Mouse (Mus musculus) hindbrain, embryonic 10.5 days (tissue): ENCODE measurements at regions not wholly inside any gene's neighbourhood (a gene's known extent, or its start where the extent isn't known, plus 50 kb on each side); places are given as distances from the start of the nearest gene placed in this dataset.

ENCODE experiments used
- DNase-seq: peaks from one replicate; pipeline ENCODE4 v3.0.0-alpha.2; 2017; ENCODE audit warnings: low spot score
- H3K27ac ChIP-seq: fragments of 300-500 bp; sonication (generic); 2 replicates; pipeline ENCODE4 v1.5.1; 2016; ENCODE audit warnings: mild to moderate bottlenecking, moderate library complexity
- H3K27me3 ChIP-seq: fragments of 300-500 bp; sonication (generic); 2 replicates; pipeline ENCODE4 v1.6.1; 2016; ENCODE audit warnings: mild to moderate bottlenecking; ENCODE audit not compliant: poor library complexity, insufficient read depth, severe bottlenecking
- H3K36me3 ChIP-seq: fragments of 300-500 bp; sonication (generic); 2 replicates; pipeline ENCODE4 v1.6.1; 2016; ENCODE audit warnings: mild to moderate bottlenecking, moderate library complexity
- H3K4me1 ChIP-seq: fragments of 300-500 bp; sonication (generic); replicated peaks from 2 replicates; pipeline ENCODE4 v1.6.1; 2016; ENCODE audit warnings: mild to moderate bottlenecking
- H3K4me3 ChIP-seq: fragments of 300-500 bp; sonication (generic); 2 replicates; pipeline ENCODE4 v1.5.1; 2016; ENCODE audit warnings: mild to moderate bottlenecking, moderate library complexity
- H3K9me3 ChIP-seq: fragments of 300-500 bp; sonication (generic); 2 replicates; pipeline ENCODE4 v1.6.1; 2016; ENCODE audit warnings: mild to moderate bottlenecking, moderate library complexity
- WGBS: fragments of 180-500 bp; shearing (Covaris S2); methylation state at CpG from one replicate; pipeline ENCODE4 v1.1.7; 2016; 5-methylcytosine and 5-hydroxymethylcytosine counted together

- H3K4me3 ChIP-seq, result no peak overlapping the region
- no peaks in the 10 kb centered on the region for H3K27me3 ChIP-seq
- no peaks in the 10 kb centered on the region for H3K36me3 ChIP-seq
- peaks cover 26% of the 10 kb centered on the region for H3K4me1 ChIP-seq
- 41% methylated on average over 4 of the region's 4 CpGs for WGBS
- DNase-seq, result no peak
- H3K27ac ChIP-seq, result peak overlapping the region; percentile 59; the same call in 1 of the 2 replicates
- no peaks in the 10 kb centered on the region for H3K9me3 ChIP-seq
Measured at GRCm38 (mm10) chr7:134499429-134499828, 114.0 kb upstream of the D7Ertd443e start.

- Histone ChIP-seq H3K9me3 (no peaks in the 10 kb centered on the region), H3K27me3 (no peaks in the 10 kb centered on the region), H3K4me1 (peaks cover 26% of the 10 kb centered on the region), H3K4me3 (no peak overlapping the region), H3K27ac (no peak overlapping the region), H3K36me3 (no peaks in the 10 kb centered on the region)
- DNase-seq, result peak; percentile 6
- WGBS, result 51% methylated on average over 4 of the region's 4 CpGs
Measured at GRCm38 (mm10) chr7:134500210-134500609, 114.7 kb upstream of the D7Ertd443e start.

DNA sequence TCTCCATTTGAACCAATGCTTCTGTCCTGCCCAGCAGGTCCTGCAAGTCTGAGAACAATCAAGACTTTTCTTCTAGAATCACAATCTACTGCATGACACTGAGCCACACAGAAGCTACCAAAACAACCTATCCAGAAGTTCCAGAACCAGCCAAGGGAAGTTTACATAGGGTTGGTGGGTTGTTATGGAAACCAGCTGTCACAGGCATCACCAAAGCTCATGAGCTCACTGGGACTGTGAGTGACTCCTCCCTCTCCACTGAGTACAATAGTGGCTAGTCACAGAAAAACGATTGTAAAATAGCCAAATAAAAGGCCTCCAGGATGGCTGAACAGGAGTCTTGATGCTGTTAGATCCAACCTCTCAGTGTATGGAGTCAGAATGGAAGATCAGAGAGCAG lies 115.6 kb upstream of the D7Ertd443e start:
- peak; percentile 12 for DNase-seq
- Histone ChIP-seq H3K27ac (no peak overlapping the region), H3K4me1 (peaks cover 26% of the 10 kb centered on the region), H3K36me3 (no peaks in the 10 kb centered on the region), H3K9me3 (no peaks in the 10 kb centered on the region), H3K27me3 (no peaks in the 10 kb centered on the region), H3K4me3 (no peak overlapping the region)
- 22% methylated on average over 1 of the region's 1 CpGs for WGBS

DNA sequence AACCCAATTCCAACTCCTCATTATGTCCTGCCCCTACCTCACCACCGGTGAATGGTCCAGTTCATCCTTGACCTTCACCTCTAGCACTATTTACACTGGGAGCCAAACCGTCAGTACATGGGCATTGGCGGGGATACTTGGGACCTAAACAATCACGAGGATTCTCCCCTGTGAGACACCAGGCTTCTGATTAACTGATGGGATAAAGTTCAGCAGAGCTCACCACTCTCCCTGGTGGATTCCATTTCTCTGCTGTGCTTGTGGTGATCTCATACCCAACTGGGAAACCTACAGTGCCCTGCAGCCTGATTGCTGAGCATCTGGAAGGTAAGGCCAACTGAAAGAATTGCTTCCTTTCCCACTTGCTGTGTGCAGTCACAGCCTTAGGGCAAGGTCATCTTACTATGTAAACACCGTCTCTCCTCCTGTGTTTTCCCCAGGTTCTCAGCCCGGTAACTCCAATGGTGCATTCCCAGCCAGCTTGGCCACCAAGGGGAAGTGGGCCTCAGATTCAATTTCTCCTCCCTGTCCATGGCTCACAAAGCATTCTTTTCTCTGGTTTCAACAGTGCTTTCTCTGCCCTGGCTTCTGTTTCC lies 125.0 kb upstream of the D7Ertd443e start:
- no peaks in the 10 kb centered on the region for H3K4me1 ChIP-seq
- H3K27me3 ChIP-seq, result no peaks in the 10 kb centered on the region
- WGBS, result 63% methylated on average over 6 of the region's 6 CpGs
- no peaks in the 10 kb centered on the region; the same call in 1 of the 2 replicates for H3K9me3 ChIP-seq
- H3K36me3 ChIP-seq, result no peaks in the 10 kb centered on the region
- DNase-seq, result no peak
- H3K4me3 ChIP-seq, result no peak overlapping the region
- no peak overlapping the region for H3K27ac ChIP-seq

- H3K9me3 ChIP-seq, result no peaks in the 10 kb centered on the region
- WGBS, result 84% methylated on average over 9 of the region's 9 CpGs
- DNase-seq, result no peak
- no peak overlapping the region for H3K4me3 ChIP-seq
- H3K27me3 ChIP-seq, result no peaks in the 10 kb centered on the region
- no peaks in the 10 kb centered on the region for H3K36me3 ChIP-seq
- no peaks in the 10 kb centered on the region for H3K4me1 ChIP-seq
- H3K27ac ChIP-seq, result no peak overlapping the region
Measured at GRCm38 (mm10) chr7:134519372-134519975, 134.0 kb upstream of the D7Ertd443e start.

DNA sequence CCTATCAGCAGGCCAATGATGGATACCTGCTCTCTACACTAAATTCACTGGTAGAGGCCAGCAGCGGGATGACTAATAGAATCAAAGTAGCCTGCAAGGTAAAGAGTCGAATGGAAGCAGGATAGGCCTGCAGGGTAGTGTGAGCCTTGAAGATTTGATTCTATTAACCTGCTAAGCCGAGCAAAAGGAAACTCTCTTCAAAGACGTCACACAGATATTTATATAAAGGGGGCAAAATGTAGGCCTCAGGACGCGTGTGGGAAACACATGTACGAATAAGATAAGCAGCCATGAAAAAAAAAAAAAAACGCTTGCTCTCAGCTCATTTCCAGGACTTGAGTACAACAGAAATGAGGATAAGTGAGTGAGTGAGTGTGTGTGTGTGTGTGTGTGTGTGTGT lies 138.4 kb upstream of the D7Ertd443e start:
- H3K4me1 ChIP-seq, result no peaks in the 10 kb centered on the region
- no peaks in the 10 kb centered on the region for H3K27me3 ChIP-seq
- 84% methylated on average over 8 of the region's 8 CpGs for WGBS
- H3K4me3 ChIP-seq, result no peak overlapping the region
- H3K27ac ChIP-seq, result no peak overlapping the region
- no peaks in the 10 kb centered on the region for H3K36me3 ChIP-seq
- no peaks in the 10 kb centered on the region for H3K9me3 ChIP-seq
- DNase-seq, result no peak

DNA sequence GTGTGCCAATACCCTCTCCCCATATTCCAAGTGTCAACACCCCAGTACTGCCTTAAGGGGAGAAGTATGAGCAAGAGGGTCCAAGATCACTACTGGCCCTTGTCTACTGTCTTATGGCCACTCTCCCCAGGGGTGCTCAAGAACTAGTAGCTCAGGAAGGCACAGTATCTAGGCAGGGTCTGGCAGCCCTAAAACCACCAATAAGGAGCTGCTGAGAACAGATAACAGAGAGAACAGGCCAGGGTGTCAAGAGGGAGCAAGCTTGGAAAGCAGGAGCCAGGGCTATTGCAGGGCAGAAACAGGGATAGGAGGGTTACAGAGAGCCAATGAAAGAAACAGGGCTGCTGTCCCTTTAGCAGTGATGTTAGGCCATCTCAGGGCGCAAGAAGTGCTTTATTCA lies 139.6 kb upstream of the D7Ertd443e start:
- no peaks in the 10 kb centered on the region for H3K27me3 ChIP-seq
- no peak overlapping the region for H3K27ac ChIP-seq
- H3K36me3 ChIP-seq, result no peaks in the 10 kb centered on the region
- no peak overlapping the region for H3K4me3 ChIP-seq
- no peaks in the 10 kb centered on the region for H3K4me1 ChIP-seq
- no peak for DNase-seq
- 100% methylated on average over 1 of the region's 1 CpGs for WGBS
- H3K9me3 ChIP-seq, result no peaks in the 10 kb centered on the region

GRCm38 (mm10) chr7:134525461-134525860 lies 140.0 kb upstream of the D7Ertd443e start:
- Histone ChIP-seq H3K9me3 (no peaks in the 10 kb centered on the region), H3K36me3 (no peaks in the 10 kb centered on the region), H3K4me1 (no peaks in the 10 kb centered on the region), H3K4me3 (no peak overlapping the region), H3K27ac (no peak overlapping the region), H3K27me3 (no peaks in the 10 kb centered on the region)
- DNase-seq, result no peak
- 93% methylated on average over 2 of the region's 2 CpGs for WGBS

DNA sequence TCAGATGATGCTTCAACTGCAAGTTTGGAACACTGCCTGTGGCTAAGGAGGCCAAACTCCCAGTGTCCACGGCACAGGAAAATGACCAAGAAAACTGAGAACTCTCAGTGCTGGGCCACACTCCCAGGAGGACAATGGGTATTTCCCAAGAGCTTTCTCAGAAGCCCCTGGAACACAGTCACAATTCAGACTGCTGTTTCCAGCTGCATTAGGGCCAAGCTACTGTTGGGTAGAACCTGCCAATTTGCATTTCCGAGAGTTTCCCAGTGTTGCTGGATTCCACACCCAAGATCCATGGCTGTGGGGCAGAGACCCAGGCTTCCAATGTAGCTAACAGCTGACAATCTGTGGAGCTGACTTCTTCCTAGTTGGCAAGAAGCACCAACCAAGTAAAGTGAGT lies 141.9 kb upstream of the D7Ertd443e start:
- WGBS, result 83% methylated on average over 2 of the region's 2 CpGs
- H3K4me3 ChIP-seq, result no peak overlapping the region
- DNase-seq, result no peak
- H3K36me3 ChIP-seq, result no peaks in the 10 kb centered on the region
- no peaks in the 10 kb centered on the region for H3K4me1 ChIP-seq
- no peak overlapping the region for H3K27ac ChIP-seq
- no peaks in the 10 kb centered on the region for H3K27me3 ChIP-seq
- H3K9me3 ChIP-seq, result no peaks in the 10 kb centered on the region

GRCm38 (mm10) chr7:134528026-134528425 lies 142.4 kb upstream of the Dock1 start:
- Histone ChIP-seq H3K4me1 (no peaks in the 10 kb centered on the region), H3K9me3 (no peaks in the 10 kb centered on the region), H3K27ac (no peak overlapping the region), H3K27me3 (no peaks in the 10 kb centered on the region), H3K4me3 (no peak overlapping the region), H3K36me3 (no peaks in the 10 kb centered on the region)
- 86% methylated on average over 3 of the region's 3 CpGs for WGBS
- DNase-seq, result no peak

DNA sequence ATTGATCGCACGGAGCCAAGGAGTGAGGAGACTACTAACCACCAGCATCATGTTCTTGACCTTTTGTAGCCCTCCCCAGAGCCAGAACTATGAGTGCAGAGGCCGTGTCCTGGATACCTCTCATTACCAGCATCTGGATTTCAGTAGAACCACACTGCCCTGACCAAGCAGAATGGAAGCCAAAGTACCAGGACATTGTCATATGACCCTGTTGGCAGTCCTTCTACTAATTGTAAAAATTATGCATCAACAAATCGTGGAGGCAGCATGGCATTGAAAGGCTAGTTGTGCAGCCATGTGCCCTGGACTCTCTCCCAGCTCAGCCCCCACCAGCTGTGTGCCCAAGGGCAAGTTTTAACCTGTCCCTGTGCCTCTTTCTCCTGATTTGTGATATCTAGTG lies 135.6 kb upstream of the Dock1 start:
- no peaks in the 10 kb centered on the region for H3K27me3 ChIP-seq
- no peaks in the 10 kb centered on the region for H3K4me1 ChIP-seq
- H3K36me3 ChIP-seq, result no peaks in the 10 kb centered on the region
- H3K4me3 ChIP-seq, result no peak overlapping the region
- no peak overlapping the region for H3K27ac ChIP-seq
- DNase-seq, result no peak
- WGBS, result 82% methylated on average over 4 of the region's 4 CpGs
- H3K9me3 ChIP-seq, result no peaks in the 10 kb centered on the region

GRCm38 (mm10) chr7:134541699-134542098 lies 128.8 kb upstream of the Dock1 start:
- Histone ChIP-seq H3K36me3 (no peaks in the 10 kb centered on the region), H3K9me3 (no peaks in the 10 kb centered on the region), H3K27ac (no peak overlapping the region), H3K4me3 (no peak overlapping the region), H3K4me1 (no peaks in the 10 kb centered on the region), H3K27me3 (no peaks in the 10 kb centered on the region)
- 76% methylated on average over 2 of the region's 2 CpGs for WGBS
- DNase-seq, result no peak

- WGBS, result 77% methylated on average over 6 of the region's 6 CpGs
- Histone ChIP-seq H3K36me3 (no peaks in the 10 kb centered on the region), H3K4me3 (no peak overlapping the region), H3K27me3 (no peaks in the 10 kb centered on the region), H3K4me1 (peaks cover 8% of the 10 kb centered on the region; the same call in 1 of the 2 replicates), H3K27ac (no peak overlapping the region), H3K9me3 (no peaks in the 10 kb centered on the region)
- DNase-seq, result no peak
Measured at GRCm38 (mm10) chr7:134546187-134546586, 124.3 kb upstream of the Dock1 start.
